Mouse (Mus musculus): Measurements from ENCODE around the gene Erf.
A peak's percentile ranks its signal among the peaks of the same experiment; 100 is the strongest.

Gene Erf

DNA sequence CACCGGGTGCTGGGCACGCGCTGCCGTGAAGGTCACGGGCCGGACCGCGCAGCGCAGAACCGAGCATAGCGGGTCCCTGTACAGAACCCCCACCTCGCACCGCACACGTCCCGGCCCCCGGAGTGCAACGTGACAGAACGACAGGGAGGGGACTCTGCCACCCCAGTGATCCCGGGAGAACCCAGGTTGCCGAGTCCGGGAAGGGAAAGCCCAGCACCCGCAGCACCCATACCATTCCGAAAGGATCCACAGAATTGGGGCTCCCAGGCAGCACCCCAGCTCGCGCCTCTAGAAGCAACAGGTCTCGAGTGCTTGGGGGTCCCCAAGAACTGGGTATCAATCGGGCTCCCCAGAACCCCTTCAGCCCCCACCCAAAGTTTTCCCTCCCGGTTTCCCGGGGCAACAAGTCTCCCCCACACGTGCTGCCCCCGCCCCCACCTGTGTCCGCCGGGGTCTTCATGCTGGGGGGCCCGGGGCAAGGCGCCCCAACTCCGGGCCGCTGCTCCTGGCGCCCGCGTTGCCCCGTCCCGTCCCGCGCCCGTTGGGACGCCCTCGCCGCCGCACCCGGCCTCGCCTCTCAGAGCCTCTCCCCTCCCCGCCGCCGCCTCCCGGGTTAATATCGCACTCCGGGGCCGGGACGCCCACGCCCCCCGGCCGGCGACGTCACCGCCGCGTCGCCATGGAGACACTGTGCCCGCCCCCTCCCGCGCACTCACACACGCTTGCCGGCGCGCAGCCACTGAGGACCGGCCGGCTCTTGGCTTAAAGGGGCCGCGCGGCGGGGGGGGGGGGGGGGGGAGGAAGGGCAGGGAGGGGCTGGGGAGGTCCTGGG, at the start of gene Erf:
TSS of gene Erf (minus strand) at position 621 of the 832 bp plus-strand sequence.
- peak; percentile 98 for DNase-seq (ENCODE audit: low spot score)

DNA sequence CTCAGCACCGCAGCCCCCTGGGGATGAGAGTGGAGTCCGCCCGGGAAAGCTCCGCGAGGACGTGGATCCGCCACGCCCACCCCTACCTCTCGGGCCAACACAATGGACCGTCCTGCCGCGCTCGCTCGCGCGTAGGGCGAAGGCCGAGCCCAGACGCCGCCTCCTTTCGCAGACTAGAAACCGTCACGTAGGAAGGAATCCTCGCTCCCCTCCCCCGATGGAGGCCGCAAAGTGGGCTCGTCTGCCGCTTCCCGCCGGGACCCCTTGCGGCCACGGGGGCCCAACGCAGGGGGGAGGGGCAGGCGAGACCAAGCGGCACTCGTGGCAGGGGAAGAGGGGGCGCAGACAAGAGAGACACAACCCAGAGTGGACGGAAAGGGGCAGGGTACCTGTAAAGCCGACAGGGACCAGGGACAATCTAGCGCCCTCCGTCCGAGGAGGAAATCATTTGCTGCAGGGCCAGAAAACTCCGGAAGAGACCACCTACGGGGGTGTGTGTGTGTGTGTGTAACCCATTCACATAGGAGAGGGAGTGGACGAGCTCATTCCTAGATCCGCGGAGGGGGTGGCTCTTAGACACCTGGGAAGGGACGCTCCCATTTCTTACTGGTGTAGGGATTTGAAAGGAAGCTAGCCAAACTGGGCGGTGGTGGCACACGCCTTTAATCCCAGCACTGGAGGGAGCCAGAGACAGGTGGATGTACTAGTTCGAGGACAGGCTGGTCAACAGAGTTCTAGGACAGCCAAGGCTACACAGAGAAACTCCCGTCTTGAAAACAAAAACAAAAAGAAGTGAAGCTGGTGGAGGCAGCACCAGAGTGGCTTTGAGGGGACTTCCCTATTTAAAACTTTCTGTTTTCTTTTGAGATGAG, 47.1 kb upstream of the Erf start, which contains the start of gene Pafah1b3:
TSS of gene Pafah1b3 (minus strand) at position 533 of the 872 bp plus-strand sequence.
- peak; percentile 63 for DNase-seq (ENCODE audit: low spot score)

GRCm38 (mm10) chr7:25296945-25297453, 46.4 kb upstream of the Erf start:
- DNase-seq (ENCODE audit: low spot score), result peak; percentile 40

GRCm38 (mm10) chr7:25294960-25295722, 44.6 kb upstream of the Erf start:
- DNase-seq (ENCODE audit: low spot score), result no peak

- no peak for DNase-seq (ENCODE audit: low spot score)
These were observed 43.9 kb upstream of the Erf start for GRCm38 (mm10) chr7:25294495-25294894.

DNA sequence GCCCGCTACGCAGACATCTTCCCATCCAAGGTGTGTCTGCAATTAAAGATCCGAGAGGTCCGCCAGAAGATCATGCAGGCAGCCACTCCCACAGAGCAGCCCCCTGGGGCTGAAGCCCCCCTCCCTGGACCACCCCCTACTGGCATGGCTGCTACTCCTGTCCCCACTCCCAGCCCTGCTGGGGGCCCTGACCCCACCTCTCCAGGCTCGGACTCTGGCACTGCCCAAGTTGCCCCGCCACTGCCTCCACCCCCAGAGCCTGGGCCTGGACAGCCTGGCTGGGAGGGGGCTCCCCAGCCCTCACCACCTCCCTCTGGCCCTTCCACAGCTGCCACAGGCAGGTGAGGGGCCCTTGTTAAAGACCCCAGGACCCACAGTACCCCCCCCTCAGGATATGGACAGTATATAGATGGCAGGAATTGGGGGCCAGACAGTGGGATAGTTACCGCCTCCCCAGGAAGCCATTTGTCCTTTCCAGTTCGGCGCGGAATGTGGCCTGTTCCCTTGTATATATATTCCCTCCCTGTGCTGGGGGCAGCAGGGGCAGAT, 42.7 kb upstream of the Erf start:
- DNase-seq (ENCODE audit: low spot score), result no peak

DNA sequence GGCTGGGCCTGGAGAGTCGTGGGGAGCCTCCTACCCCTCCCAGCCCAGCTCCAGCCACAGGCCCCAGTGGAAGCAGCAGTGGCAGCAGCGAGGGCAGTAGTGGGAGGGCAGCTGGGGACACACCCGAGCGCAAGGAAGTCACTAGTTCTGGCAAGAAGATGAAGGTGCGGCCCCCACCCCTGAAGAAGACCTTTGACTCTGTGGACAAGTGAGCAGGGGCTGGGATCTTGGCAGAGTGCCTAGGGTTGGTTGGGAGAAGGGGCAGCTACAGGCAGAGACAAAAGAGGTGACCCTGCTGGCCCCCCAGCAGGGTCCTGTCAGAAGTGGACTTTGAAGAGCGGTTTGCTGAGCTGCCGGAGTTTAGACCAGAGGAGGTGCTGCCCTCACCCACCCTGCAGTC, 41.5 kb upstream of the Erf start:
- DNase-seq (ENCODE audit: low spot score), result no peak

DNA sequence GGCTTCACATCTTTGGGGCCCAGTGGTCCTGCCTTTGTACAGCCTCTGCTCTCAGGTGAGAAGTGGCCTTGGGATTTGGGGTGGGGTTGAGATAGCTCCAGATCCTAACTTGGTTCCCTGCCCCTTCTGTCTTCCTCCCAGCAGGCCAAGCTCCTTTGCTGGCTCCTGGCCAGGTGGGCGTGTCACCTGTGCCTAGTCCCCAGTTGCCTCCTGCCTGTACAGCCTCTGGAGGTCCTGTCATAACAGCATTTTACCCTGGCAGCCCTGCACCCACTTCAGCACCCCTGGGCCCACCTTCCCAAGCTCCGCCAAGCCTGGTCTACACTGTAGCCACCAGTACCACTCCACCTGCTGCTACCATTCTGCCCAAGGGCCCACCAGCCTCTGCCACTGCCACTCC, 40.4 kb upstream of the Erf start:
- no peak for DNase-seq (ENCODE audit: low spot score)

DNA sequence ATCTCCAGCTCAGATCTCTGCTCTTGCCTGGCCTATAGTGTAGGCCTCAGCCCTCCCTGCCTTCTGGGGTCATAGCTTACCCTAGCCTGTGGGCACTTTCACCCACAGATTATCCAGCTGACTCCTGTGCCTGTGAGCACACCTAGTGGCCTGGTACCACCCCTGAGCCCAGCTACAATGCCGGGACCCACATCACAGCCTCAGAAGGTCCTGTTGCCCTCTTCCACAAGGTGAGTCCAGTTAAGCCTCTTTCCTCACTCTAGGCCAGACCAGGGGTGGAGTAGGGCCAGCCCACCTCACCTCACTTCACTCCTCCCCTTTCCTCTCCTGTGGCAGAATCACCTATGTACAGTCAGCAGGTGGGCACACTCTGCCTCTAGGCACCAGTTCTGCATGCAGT, 39.9 kb upstream of the Erf start:
- no peak for DNase-seq (ENCODE audit: low spot score)

- no peak for DNase-seq (ENCODE audit: low spot score)
These were observed 39.4 kb upstream of the Erf start for GRCm38 (mm10) chr7:25289925-25290324.

DNA sequence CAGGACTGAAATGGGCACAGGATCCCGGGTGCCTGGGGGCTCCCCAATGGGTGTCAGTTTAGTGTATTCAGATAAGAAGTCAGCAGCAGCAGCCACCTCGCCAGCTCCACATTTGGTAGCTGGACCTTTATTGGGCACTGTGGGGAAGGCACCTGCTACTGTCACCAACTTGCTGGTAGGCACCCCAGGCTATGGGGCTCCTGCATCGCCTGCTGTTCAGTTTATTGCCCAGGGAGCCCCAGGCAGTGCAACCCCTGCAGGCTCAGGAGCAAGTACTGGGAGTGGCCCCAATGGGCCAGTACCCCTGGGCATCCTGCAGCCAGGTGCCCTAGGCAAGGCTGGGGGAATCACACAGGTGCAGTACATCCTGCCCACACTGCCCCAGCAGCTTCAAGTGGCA, 38.2 kb upstream of the Erf start:
- no peak for DNase-seq (ENCODE audit: low spot score)

GRCm38 (mm10) chr7:25288011-25288410, 37.5 kb upstream of the Erf start:
- DNase-seq (ENCODE audit: low spot score), result no peak

DNA sequence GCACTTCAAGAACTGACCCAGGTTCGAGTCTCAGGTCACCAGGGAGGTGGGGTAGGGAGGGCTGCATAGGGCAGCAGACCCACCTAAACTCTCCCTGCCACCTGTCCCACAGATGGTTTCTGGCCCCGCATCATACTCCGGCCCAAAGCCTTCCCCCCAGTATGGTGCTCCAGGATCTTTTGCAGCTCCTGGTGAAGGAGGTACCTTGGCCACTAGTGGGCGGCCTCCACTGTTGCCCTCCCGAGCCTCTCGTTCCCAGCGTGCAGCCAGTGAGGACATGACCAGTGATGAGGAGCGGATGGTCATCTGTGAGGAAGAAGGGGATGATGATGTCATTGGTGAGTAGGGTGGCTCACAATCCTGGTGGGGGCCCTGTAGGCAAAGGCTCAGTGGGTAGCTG, 36.4 kb upstream of the Erf start:
- no peak for DNase-seq (ENCODE audit: low spot score)

DNA sequence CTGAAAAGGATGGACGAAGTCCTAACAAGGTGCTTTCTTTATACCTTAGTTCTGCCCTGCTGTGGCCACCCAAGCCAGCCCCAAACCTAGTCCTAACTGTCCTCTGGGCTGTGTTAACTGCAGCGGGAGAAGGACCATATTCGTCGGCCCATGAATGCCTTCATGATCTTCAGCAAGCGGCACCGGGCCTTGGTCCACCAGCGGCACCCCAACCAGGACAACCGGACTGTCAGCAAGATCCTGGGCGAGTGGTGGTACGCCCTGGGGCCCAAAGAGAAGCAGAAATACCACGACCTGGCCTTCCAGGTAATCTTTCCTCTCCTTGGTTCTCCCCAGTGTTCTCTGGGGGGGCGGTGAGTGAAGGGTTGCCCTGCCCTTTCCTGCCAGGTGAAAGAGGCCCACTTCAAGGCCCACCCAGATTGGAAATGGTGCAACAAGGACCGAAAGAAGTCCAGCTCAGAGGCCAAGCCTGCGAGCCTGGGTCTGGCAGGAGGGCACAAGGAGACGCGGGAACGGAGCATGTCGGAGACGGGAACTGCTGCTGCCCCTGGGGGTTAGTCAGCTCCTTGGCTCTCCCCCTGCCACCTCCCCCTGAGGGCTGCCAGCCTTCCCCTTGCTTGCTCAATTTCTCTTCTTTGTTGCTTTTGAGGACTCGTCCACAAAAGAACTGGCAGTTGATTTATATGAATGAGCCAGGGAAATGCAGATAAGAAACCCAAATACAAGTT, 35.1 kb upstream of the Erf start:
- DNase-seq (ENCODE audit: low spot score), result no peak

DNA sequence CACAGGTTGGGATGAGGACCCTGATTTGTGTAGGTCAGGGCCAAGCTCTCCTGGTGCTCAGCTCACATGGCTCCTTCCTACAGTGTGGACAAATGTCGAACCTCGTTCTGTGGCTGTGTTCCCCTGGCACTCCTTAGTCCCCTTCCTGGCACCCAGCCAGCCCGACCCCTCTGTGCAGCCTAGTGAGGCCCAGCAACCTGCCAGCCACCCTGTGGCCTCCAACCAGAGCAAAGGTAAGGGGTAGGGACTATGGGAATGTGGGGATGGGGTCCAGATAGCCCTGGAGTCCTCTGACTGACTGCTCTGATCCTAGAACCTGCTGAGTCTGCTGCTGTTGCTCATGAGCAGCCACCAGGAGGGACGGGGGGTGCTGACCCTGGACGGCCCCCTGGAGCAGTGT, 34.2 kb upstream of the Erf start:
- DNase-seq (ENCODE audit: low spot score), result no peak

DNA sequence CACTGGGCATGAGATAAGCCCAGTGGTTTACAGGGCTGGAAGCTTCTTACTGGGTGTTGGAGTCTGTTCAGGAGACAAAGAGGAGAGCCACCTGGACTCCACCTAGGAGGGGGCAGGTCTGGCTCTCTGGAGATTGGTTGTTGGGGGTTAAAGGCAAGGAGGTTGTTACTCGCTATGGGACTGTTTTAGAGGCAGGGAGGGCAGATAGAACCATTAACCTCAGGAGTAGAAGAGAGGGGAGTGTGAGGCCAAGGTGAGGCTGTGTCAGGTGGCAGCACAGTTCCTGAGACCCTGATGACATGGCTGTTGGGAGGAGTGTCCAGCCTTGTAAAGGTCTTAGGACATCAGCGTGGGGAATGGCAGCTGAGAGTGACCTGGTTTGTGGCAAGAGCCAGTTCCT, 33.6 kb upstream of the Erf start:
- no peak for DNase-seq (ENCODE audit: low spot score)

DNA sequence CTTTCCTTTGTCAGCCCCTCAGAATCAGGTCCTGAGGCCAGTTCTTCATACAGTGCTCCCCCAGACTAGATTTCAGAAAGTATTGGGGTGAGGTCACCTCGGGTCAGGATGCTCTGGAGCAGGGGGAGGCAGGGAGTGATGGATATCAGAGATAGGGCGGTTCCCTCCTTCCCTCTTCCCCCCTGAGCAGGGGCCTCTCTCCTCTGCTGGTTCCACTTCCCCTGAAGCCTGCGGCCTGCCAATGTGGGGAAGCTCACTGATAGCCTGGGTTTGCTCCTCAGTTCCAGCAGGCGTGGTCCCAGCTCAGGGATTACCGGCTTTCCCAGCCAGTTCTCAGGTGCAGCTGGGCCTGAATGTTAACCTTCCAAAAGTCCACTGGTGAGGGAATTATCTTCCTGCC, 33.1 kb upstream of the Erf start:
- no peak for DNase-seq (ENCODE audit: low spot score)

GRCm38 (mm10) chr7:25282731-25283211, 32.2 kb upstream of the Erf start:
- DNase-seq (ENCODE audit: low spot score), result no peak

GRCm38 (mm10) chr7:25281734-25282601, 31.4 kb upstream of the Erf start:
- DNase-seq (ENCODE audit: low spot score), result peak; percentile 94

GRCm38 (mm10) chr7:25281166-25281733, 30.7 kb upstream of the Erf start:
- no peak for DNase-seq (ENCODE audit: low spot score)
